Mouse (Mus musculus) 416B (cell line): Measurements from ENCODE around the gene Unkl.
A peak's percentile ranks its signal among the peaks of the same experiment; 100 is the strongest.
"Not testable (repeated sequence)": the region's sequence is repeated elsewhere in the genome, so short reads cannot be mapped to it uniquely, and the experiment has no call there.

ENCODE experiments used
- DNase-seq: peaks from one replicate; pipeline ENCODE4 v3.0.0; 2011; ENCODE audit warnings: low read depth

Unkl gene

GRCm38 (mm10) chr17:25219492-25220295, 31.5 kb downstream of the Unkl start:
- peak; percentile 37 for DNase-seq

- no peak for DNase-seq
Measured at GRCm38 (mm10) chr17:25220746-25221145, 32.5 kb downstream of the Unkl start.

- DNase-seq = peak; percentile 89
Measured at GRCm38 (mm10) chr17:25221821-25222503, 33.8 kb downstream of the Unkl start.

- DNase-seq = peak; percentile 51
Measured at GRCm38 (mm10) chr17:25222504-25222940, 34.3 kb downstream of the Unkl start.

GRCm38 (mm10) chr17:25222951-25223601, 34.9 kb downstream of the Unkl start:
- DNase-seq = peak; percentile 61

GRCm38 (mm10) chr17:25224586-25225222, 36.5 kb downstream of the Unkl start:
- DNase-seq = peak; percentile 59

- no peak for DNase-seq
Measured at GRCm38 (mm10) chr17:25225659-25226058, 37.5 kb downstream of the Unkl start.

GRCm38 (mm10) chr17:25227991-25228390, 39.8 kb downstream of the Unkl start:
- no peak for DNase-seq

- DNase-seq = not testable (repeated sequence)
Measured at GRCm38 (mm10) chr17:25230014-25230655, 41.9 kb downstream of the Unkl start.

GRCm38 (mm10) chr17:25230700-25231099, 42.5 kb downstream of the Unkl start:
- DNase-seq = no peak

- not testable (repeated sequence) for DNase-seq
Measured at GRCm38 (mm10) chr17:25231621-25232020, 43.4 kb downstream of the Unkl start.

- DNase-seq = no peak
Measured at GRCm38 (mm10) chr17:25235635-25236034, 47.4 kb downstream of the Unkl start.

GRCm38 (mm10) chr17:25239695-25240636, 51.8 kb downstream of the Unkl start, which contains the start of the genes Gnptg and Tsr3:
Gnptg (minus strand) TSS chr17:25240124.
Tsr3 (plus strand) TSS chr17:25240170.
- DNase-seq = peak; percentile 92

GRCm38 (mm10) chr17:25243131-25243780, 55.1 kb downstream of the Unkl start:
- DNase-seq = no peak

GRCm38 (mm10) chr17:25244239-25244638, 56.0 kb downstream of the Unkl start:
- DNase-seq = no peak

GRCm38 (mm10) chr17:25248033-25248750, 60.0 kb downstream of the Unkl start:
- peak; percentile 83 for DNase-seq

GRCm38 (mm10) chr17:25250181-25250835, 62.1 kb downstream of the Unkl start:
- no peak for DNase-seq

- DNase-seq = no peak
Measured at GRCm38 (mm10) chr17:25252643-25253042, 64.4 kb downstream of the Unkl start.

GRCm38 (mm10) chr17:25253760-25254159, 65.6 kb downstream of the Unkl start:
- no peak for DNase-seq
